Mouse (Mus musculus) Patski (cell line): ENCODE measurements around the gene Lamp2. TPM values are rescaled to one million over a fixed set of nuclear protein-coding genes. Genes with fewer than 3 reads are reported as not detected.
"Not testable (repeated sequence)": the region's sequence is repeated elsewhere in the genome, so short reads cannot be mapped to it uniquely, and the experiment has no call there.

ENCODE experiments used
- ATAC-seq: fragments of 100-300 bp; one replicate; pipeline ENCODE4 v1.8.0; 2021
- CTCF ChIA-PET: fragments of 350-600 bp; sonication (Branson Sonifier 250); formaldehyde crosslinking; loops from one replicate; lab custom pipeline; 2022; ENCODE audit warnings: inconsistent platforms; lab: Charles Lee
- POLR2A ChIA-PET: fragments of 350-600 bp; sonication (Branson Sonifier 250); formaldehyde crosslinking; loops from one replicate; lab custom pipeline; 2022; ENCODE audit warnings: antibody characterized with exemption, inconsistent platforms; lab: Charles Lee
- DNase-seq: peaks from one replicate; pipeline ENCODE4 v3.0.0-alpha.2; 2011; ENCODE audit warnings: low read depth, low spot score
- H3K27me3 ChIP-seq: fragments of 371-371 bp; one replicate; pipeline ENCODE4 v1.5.1; 2021
- CTCF ChIP-seq: fragments of 100-300 bp; IDR thresholded peaks from one replicate; pipeline ENCODE4 v1.5.1; 2021
- in situ Hi-C: fragments of 300-500 bp; cut with MboI; formaldehyde crosslinking; loops from 3 replicates; pipeline ENCODE4 v1.11.1; 2018; ENCODE audit warnings: low pct_unique_long_range_greater_than_20kb, mixed read lengths
- polyA plus RNA-seq: library from polyadenylated mRNA; unstranded; gene quantifications from one replicate; pipeline ENCODE4 v1.2.3, GENCODE M21; 2021

Lamp2 gene
- polyA plus RNA-seq, 1 experiment from 2014 or later, result 415 TPM

DNA sequence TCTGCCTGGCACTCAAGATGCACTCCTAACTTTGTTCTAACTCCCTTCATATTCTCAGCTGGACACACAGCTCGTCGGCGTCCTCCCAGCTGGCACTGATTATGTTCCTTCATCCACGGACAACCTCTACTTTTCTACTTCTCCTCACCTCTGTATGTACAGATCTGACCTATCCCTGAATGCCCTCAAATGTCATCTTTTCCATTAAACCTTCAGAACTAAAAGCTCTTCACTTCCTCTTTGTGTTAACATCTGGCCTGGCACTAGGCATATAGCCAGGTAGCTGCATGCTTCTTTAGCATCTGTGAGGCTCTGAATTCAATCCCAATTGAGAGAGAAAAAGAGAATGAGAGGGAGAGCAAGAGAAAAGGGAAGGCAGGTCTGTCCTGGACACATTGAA lies 26.8 kb downstream of the Lamp2 start:
- peaks cover 16% of the 10 kb centered on the region for H3K27me3 ChIP-seq
- ChIA-PET CTCF (interaction anchor here (1.0 to 2.1 kb wide), 3 partner anchors 9 to 192 kb away, joined by 5 to 7 read pairs (median 6); no protein-coding TSS in a partner anchor), POLR2A (no interaction called here)
- in situ Hi-C loops, result no loop called here
- TF ChIP-seq CTCF, result no peak
- ATAC-seq (no peak), DNase-seq (no peak)

DNA sequence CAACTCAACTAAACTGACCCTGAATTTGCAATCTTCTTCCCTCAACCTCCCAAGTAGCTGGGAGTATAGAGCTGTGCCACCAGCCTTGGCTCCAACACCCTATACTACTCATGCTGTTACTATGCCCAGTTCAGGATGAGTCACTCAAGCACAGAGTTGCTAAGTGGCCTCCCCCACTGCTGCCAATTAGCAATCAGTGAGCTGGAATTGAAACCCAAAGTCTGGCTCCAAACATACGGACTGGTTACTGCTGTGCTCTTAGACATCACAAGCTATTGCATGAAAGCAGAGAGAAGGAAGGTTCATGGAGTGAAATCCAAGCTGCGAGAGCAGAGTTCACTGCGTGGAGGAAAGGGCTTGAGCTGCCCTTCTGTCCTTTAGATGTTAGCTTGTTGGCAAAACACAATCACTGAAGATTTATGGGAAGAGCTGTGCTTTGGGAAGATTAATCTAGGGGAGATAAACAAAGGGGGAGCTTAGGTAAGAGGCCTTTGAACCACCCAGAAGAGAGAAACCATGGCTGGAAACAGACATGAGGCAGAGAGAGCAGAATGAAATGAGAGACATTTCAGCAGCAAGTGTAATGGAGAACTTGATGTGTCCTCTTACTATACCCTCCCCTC lies 27.3 kb downstream of the Lamp2 start:
- DNase-seq (no peak), ATAC-seq (peak; percentile 78)
- ChIA-PET POLR2A (interaction anchor here (0.6 kb wide), 1 partner anchor 247 kb away, joined by 4 read pairs; no protein-coding TSS in a partner anchor), CTCF (interaction anchor here (0.7 to 2.1 kb wide), 4 partner anchors 9 to 191 kb away, joined by 3 to 7 read pairs (median 6); no protein-coding TSS in a partner anchor)
- TF ChIP-seq CTCF, result no peak
- H3K27me3 ChIP-seq, result peaks cover 16% of the 10 kb centered on the region
- in situ Hi-C loops, result no loop called here

GRCm38 (mm10) chrX:38426043-38426442 lies 30.2 kb downstream of the Lamp2 start:
- ATAC-seq, result no peak
- CTCF ChIA-PET, result no interaction called here
- TF ChIP-seq CTCF, result no peak
- no peak for DNase-seq
- POLR2A ChIA-PET, result interaction anchor here (0.6 kb wide), 1 partner anchor 15 kb away, joined by 3 read pairs; no protein-coding TSS in a partner anchor
- H3K27me3 ChIP-seq, result peaks cover 33% of the 10 kb centered on the region
- in situ Hi-C loops, result no loop called here

DNA sequence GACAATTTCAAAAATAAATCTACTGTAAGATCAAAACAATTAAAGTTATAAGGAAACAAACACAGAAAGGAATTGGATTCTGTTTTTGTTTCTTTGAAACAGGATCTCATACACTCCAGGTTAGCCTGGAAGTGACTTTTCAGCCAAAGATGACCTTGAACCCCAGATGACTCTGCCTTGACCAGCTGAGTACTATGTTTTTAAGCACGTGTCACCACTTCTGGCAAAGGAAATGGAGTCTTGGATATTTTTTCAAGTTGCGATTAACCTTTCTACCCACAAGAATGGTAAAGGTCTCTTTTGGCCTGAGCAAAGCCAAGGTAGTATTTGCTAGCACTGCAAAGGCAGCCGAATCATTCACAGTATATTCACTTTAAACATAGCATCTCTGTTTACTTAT lies 33.2 kb downstream of the Lamp2 start:
- H3K27me3 ChIP-seq, result peaks cover 51% of the 10 kb centered on the region
- no peak for ATAC-seq
- no peak for TF ChIP-seq CTCF
- POLR2A ChIA-PET, result no interaction called here
- CTCF ChIA-PET, result no interaction called here
- in situ Hi-C loops, result no loop called here
- DNase-seq, result no peak

- in situ Hi-C loops, result no loop called here
- DNase-seq (no peak), ATAC-seq (no peak)
- ChIA-PET CTCF (interaction anchor here (1.1 kb wide), 1 partner anchor 16 kb away, joined by 3 read pairs; no protein-coding TSS in a partner anchor), POLR2A (interaction anchor here (1.0 kb wide), 1 partner anchor 54 kb away, joined by 3 read pairs; no protein-coding TSS in a partner anchor)
- TF ChIP-seq CTCF, result no peak
- peaks cover 51% of the 10 kb centered on the region for H3K27me3 ChIP-seq
Measured at GRCm38 (mm10) chrX:38422396-38422795, 33.9 kb downstream of the Lamp2 start.

- ChIA-PET CTCF (interaction anchor here (1.1 to 1.3 kb wide), 2 partner anchors 35 to 170 kb away, joined by 3 read pairs; no protein-coding TSS in a partner anchor), POLR2A (no interaction called here)
- DNase-seq, result peak; percentile 15
- peak; percentile 89 for ATAC-seq
- peaks cover 48% of the 10 kb centered on the region for H3K27me3 ChIP-seq
- no peak for TF ChIP-seq CTCF
- in situ Hi-C loops, result no loop called here
Measured at GRCm38 (mm10) chrX:38403879-38404278, 52.4 kb downstream of the Lamp2 start.

DNA sequence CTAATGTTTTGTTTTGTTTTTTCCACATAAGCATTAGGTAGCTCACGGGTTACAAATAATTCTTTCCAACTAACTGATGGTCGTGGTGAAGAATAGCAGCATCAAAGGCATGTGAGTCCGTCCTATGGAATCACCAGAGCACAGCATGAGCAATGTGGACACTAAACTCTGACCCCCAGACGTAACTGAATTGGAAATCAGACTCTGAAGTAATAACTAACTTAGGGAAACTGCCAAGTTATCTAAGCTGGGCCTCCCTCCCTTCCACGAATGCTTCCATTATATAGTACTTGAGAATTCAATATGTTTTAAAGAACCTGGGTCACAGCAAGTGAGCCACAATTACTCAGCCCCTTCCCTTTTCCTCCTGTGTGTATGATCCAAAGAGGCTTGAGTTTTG lies 53.3 kb downstream of the Lamp2 start:
- in situ Hi-C loops, result no loop called here
- DNase-seq (no peak), ATAC-seq (no peak)
- peaks cover 41% of the 10 kb centered on the region for H3K27me3 ChIP-seq
- TF ChIP-seq CTCF, result no peak
- ChIA-PET POLR2A (interaction anchor here (0.6 kb wide), 1 partner anchor 11 kb away, joined by 3 read pairs; no protein-coding TSS in a partner anchor), CTCF (interaction anchor here (1.3 kb wide), 1 partner anchor 169 kb away, joined by 3 read pairs; no protein-coding TSS in a partner anchor)

- in situ Hi-C loops, result no loop called here
- no peak for ATAC-seq
Measured at GRCm38 (mm10) chrX:38402004-38402403, 54.2 kb downstream of the Lamp2 start.

DNA sequence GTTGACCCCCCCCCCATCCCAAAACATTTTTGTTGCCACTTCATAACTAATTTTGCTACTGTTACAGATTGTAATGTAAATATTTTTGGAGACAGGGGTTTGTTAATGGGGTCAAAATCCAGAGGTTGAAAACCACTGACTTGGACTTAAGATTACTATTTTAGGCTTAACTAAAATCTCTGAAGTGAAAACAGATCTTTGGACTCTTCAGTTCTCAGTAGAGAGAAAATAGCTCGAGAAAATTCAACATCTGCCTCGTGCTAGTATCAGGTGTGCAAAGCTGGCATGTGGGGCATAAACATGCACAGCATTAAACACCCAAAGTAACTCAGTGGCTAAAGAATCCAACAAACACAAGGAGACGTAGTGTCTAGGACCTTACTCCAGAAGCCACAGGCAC lies 55.6 kb downstream of the Lamp2 start:
- TF ChIP-seq CTCF, result no peak
- in situ Hi-C loops, result no loop called here
- POLR2A ChIA-PET, result no interaction called here
- DNase-seq (no peak), ATAC-seq (no peak)
- CTCF ChIA-PET, result no interaction called here
- H3K27me3 ChIP-seq, result peaks cover 38% of the 10 kb centered on the region

More at GRCm38 (mm10) chrX:38402004-38402403, 54.2 kb downstream of the Lamp2 start:
- H3K27me3 ChIP-seq, result peaks cover 38% of the 10 kb centered on the region
- ChIA-PET CTCF (no interaction called here), POLR2A (no interaction called here)
- TF ChIP-seq CTCF, result no peak
- DNase-seq, result no peak

GRCm38 (mm10) chrX:38399671-38400070 lies 56.6 kb downstream of the Lamp2 start:
- DNase-seq, result no peak
- peaks cover 32% of the 10 kb centered on the region for H3K27me3 ChIP-seq
- in situ Hi-C loops, result no loop called here
- no peak for TF ChIP-seq CTCF
- no peak for ATAC-seq
- ChIA-PET CTCF (no interaction called here), POLR2A (no interaction called here)

- ATAC-seq, CTCF ChIA-PET, H3K27me3 ChIP-seq, POLR2A ChIA-PET, DNase-seq, in situ Hi-C loops: not testable (repeated sequence)
Measured at GRCm38 (mm10) chrX:38373169-38373568, 83.1 kb downstream of the Lamp2 start.

DNA sequence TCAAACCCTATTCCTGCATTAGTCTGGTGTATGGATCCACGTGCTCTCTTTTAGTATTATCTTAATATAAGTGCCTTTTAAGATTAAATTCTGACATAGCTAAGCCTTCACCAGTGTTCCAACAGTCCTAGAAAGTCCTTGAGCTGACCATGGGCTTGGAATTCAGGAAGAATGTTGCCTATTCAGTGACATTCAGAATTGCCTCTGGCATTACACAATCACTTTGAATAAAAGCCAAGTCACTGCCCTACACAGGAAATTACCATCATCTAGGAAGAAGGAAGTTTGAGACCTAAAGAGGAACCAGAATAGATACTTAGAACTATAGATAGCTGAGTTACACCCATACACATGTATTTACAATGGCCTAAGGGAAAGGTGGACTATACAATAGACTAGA lies 91.6 kb downstream of the Lamp2 start:
- ATAC-seq, CTCF ChIA-PET, H3K27me3 ChIP-seq, POLR2A ChIA-PET, DNase-seq, in situ Hi-C loops: not testable (repeated sequence)
